Mouse (Mus musculus) midbrain, postnatal 0 days (tissue): Measurements from ENCODE around the gene Epor. TPM values are rescaled to one million over a fixed set of nuclear protein-coding genes. Genes with fewer than 3 reads are reported as not detected.

Experiments used
- ATAC-seq: fragments of 200-750 bp; cut with Nextera tagmentation; 2 replicates; pipeline ENCODE4 v1.8.0; 2017; ENCODE audit warnings: moderate number of reproducible peaks, mild to moderate bottlenecking, moderate TSS enrichment, moderate library complexity; ENCODE audit not compliant: low FRiP score
- DNase-seq: peaks from one replicate; pipeline ENCODE4 v3.0.0-alpha.2; 2015; ENCODE audit warnings: low spot score
- H3K27ac ChIP-seq: fragments of 300-500 bp; sonication (generic); 2 replicates; pipeline ENCODE4 v1.5.1; 2014; ENCODE audit warnings: low read depth, mild to moderate bottlenecking, low read length, mixed read lengths
- H3K27me3 ChIP-seq: fragments of 300-500 bp; sonication (generic); 2 replicates; pipeline ENCODE4 v1.6.1; 2014; ENCODE audit warnings: low read length, control low read depth, mixed read lengths; ENCODE audit not compliant: insufficient read depth
- H3K36me3 ChIP-seq: fragments of 300-500 bp; sonication (generic); 2 replicates; pipeline ENCODE4 v1.6.1; 2014; ENCODE audit warnings: low read length, control low read depth, mixed read lengths; ENCODE audit not compliant: insufficient read depth
- H3K4me1 ChIP-seq: fragments of 300-500 bp; sonication (generic); 2 replicates; pipeline ENCODE4 v1.6.1; 2014; ENCODE audit warnings: mild to moderate bottlenecking, control low read depth, antibody characterized with exemption, low read length, mixed read lengths; ENCODE audit not compliant: insufficient read depth
- H3K4me2 ChIP-seq: fragments of 300-500 bp; sonication (generic); 2 replicates; pipeline ENCODE4 v1.6.1; 2014; ENCODE audit warnings: low read depth, mild to moderate bottlenecking, low read length, mixed read lengths; ENCODE audit not compliant: poor library complexity, severe bottlenecking
- H3K4me3 ChIP-seq: fragments of 300-500 bp; sonication (generic); 2 replicates; pipeline ENCODE4 v1.5.1; 2014; ENCODE audit warnings: low read depth, mild to moderate bottlenecking, low read length, moderate library complexity
- H3K9ac ChIP-seq: fragments of 300-500 bp; sonication (generic); replicated peaks from 2 replicates; pipeline ENCODE4 v1.6.1; 2014; ENCODE audit warnings: mild to moderate bottlenecking, low read length, moderate library complexity, mixed read lengths; ENCODE audit not compliant: poor library complexity, severe bottlenecking
- H3K9me3 ChIP-seq: fragments of 300-500 bp; sonication (generic); 2 replicates; pipeline ENCODE4 v1.6.1; 2016; ENCODE audit warnings: low read length, control low read depth
- CTCF ChIP-seq: IDR thresholded peaks from 2 replicates; pipeline ENCODE4 v1.5.1; 2016; ENCODE audit warnings: antibody characterized with exemption, mild to moderate bottlenecking
- WGBS: fragments of 180-500 bp; shearing (Covaris S2); extraction: QIAGEN DNeasy Blood & Tissue Kit; methylation state at CpG from one replicate; pipeline ENCODE4 v1.1.7; 2014; 5-methylcytosine and 5-hydroxymethylcytosine counted together
- polyA plus RNA-seq: library from polyadenylated mRNA; unstranded; fragments of >200 nt; fragmentation: Nextera tagmentation; extraction: Ambion mirVana; gene quantifications from 2 replicates; pipeline ENCODE4 v1.2.1, GENCODE M21; 2015
- total RNA-seq: library from RNA; depleted of rRNA; stranded (reverse); fragments of >200 nt; gene quantifications from 2 replicates; pipeline ENCODE4 v1.2.3, GENCODE M21; 2014

The Epor gene
- total and polyA plus RNA-seq, 2 experiments from 2014 or later, result 1.9 to 2.7 TPM

- peak overlapping the region; percentile 35 for H3K4me3 ChIP-seq
- no peak overlapping the region for H3K27ac ChIP-seq
- WGBS, result 2% methylated on average over 35 of the region's 35 CpGs
- H3K27me3 ChIP-seq, result peaks cover 23% of the 10 kb centered on the region
- DNase-seq (no peak), ATAC-seq (no peak)
- no peaks in the 10 kb centered on the region for H3K9me3 ChIP-seq
- TF ChIP-seq CTCF, result no peak
- H3K36me3 ChIP-seq, result no peaks in the 10 kb centered on the region; the same call in 1 of the 2 replicates
- peak overlapping the region; percentile 74 for H3K4me2 ChIP-seq
- H3K9ac ChIP-seq, result no peak overlapping the region
- peaks cover 16% of the 10 kb centered on the region; the same call in 1 of the 2 replicates for H3K4me1 ChIP-seq
Measured at GRCm38 (mm10) chr9:21961366-21961980, 1.8 kb downstream of the Epor start.

DNA sequence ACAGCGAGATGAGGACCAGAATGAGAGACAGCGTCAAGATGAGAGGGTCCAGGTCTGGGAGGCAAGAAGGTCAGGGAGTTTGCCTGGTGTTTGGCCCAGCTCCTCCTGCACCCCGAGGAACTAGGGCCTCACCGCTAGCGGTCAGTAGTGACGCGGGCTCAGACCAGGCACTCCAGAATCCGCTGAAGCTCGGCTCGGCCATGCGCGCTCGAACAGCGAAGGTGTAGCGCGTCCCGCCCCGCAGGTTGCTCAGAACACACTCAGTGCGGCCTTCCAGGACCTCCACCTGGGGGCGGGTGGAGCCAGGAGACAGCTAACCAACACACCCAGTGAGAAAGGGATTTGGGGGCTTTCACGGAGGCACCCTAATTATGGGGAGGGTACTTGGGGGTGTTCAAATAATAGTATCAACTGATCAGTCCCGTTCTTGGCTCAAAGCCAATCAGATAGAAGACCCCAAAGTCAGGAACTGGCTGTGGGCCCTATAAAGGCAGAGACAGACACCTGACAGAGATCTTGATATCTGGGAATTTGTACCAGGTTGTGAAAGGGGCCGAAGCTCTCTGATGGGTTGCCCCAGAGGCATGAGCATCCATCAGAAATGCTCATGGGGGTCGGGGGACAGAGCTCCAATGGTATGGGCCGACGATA is 2.6 kb downstream of the Epor start:
- H3K9ac ChIP-seq, result no peak overlapping the region
- H3K27ac ChIP-seq, result no peak overlapping the region
- no peaks in the 10 kb centered on the region; the same call in 1 of the 2 replicates for H3K36me3 ChIP-seq
- H3K27me3 ChIP-seq, result peaks cover 23% of the 10 kb centered on the region
- H3K4me2 ChIP-seq, result peak overlapping the region; percentile 10; the same call in 1 of the 2 replicates
- H3K4me3 ChIP-seq, result no peak overlapping the region
- no peaks in the 10 kb centered on the region for H3K9me3 ChIP-seq
- ATAC-seq (no peak), DNase-seq (no peak)
- no peak; the same call in 1 of the 2 replicates for TF ChIP-seq CTCF
- peaks cover 19% of the 10 kb centered on the region; the same call in 1 of the 2 replicates for H3K4me1 ChIP-seq
- WGBS, result 14% methylated on average over 26 of the region's 26 CpGs

DNA sequence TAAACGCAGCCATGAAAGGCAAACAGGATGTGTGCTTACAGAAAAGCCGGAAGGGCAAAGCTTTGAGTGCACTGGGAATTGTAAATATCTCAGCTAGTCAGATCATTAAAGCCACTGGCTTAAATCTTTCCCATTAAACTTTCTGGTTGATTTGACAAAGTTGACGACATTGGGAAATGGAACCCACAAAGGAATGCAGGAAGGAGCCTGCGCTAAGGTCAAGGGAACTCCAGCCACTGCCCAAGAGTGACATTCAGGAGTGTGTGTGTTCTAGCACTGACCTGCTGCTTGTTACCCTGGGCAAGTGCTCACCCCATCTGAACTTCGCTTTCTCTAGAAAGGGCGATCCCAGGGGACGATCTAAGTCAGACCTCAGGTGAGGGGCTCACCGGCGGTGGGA is 3.2 kb downstream of the Epor start:
- Histone ChIP-seq H3K27me3 (peaks cover 23% of the 10 kb centered on the region), H3K4me1 (peaks cover 19% of the 10 kb centered on the region; the same call in 1 of the 2 replicates), H3K36me3 (no peaks in the 10 kb centered on the region; the same call in 1 of the 2 replicates), H3K9me3 (no peaks in the 10 kb centered on the region), H3K27ac (no peak overlapping the region), H3K4me3 (no peak overlapping the region), H3K4me2 (no peak overlapping the region), H3K9ac (no peak overlapping the region)
- ATAC-seq, result no peak
- DNase-seq, result no peak
- TF ChIP-seq CTCF, result no peak
- WGBS, result 62% methylated on average over 9 of the region's 9 CpGs

DNA sequence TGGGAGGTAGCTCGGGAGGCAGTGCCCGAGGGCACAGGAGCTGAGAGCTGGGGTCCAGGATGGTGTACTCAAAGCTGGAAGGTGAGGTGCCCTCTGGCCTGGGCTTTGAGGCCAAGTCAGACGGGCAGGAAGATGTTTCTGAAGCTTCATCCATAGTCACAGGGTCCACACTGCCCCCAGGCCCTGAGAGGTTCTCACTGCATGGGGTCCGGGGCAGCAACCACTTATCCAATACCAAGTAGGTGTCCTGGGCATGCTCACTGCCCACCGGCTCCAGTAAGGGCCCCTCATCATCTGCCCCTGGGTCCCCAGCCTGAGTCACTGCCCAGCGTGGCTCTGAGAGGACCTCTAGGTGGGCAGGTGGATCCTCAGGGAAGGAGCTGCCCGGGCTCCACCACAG is 4.1 kb downstream of the Epor start:
- WGBS, result 83% methylated on average over 7 of the region's 7 CpGs
- Histone ChIP-seq H3K27me3 (peaks cover 23% of the 10 kb centered on the region), H3K9me3 (no peaks in the 10 kb centered on the region), H3K36me3 (no peaks in the 10 kb centered on the region; the same call in 1 of the 2 replicates), H3K4me1 (peaks cover 19% of the 10 kb centered on the region; the same call in 1 of the 2 replicates), H3K9ac (no peak overlapping the region), H3K27ac (no peak overlapping the region), H3K4me3 (no peak overlapping the region), H3K4me2 (no peak overlapping the region)
- DNase-seq (no peak), ATAC-seq (no peak)
- no peak for TF ChIP-seq CTCF

DNA sequence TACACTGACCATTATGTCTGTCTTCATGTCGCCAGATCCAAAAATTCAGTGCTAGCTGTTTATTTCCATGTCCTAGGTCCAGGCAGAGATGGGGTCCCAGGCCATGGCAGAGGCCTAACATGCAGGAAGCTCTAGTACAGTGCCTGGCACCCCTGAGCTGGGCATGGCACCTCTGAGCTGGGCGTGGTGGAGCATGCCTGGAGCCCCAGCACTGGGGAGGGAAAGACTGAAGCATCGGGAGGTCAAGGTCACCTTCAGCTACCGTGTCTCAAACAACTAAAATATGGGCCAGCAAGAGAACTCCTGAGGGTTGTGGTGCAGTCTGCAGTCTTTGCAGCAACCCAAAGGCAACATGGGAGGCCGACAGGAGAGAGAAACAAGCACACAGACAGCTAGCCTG is 4.9 kb downstream of the Epor start:
- ATAC-seq (no peak), DNase-seq (no peak)
- H3K27me3 ChIP-seq, result peaks cover 23% of the 10 kb centered on the region
- TF ChIP-seq CTCF, result no peak
- WGBS, result 87% methylated on average over 5 of the region's 5 CpGs
- no peaks in the 10 kb centered on the region; the same call in 1 of the 2 replicates for H3K36me3 ChIP-seq
- peaks cover 19% of the 10 kb centered on the region; the same call in 1 of the 2 replicates for H3K4me1 ChIP-seq
- no peaks in the 10 kb centered on the region for H3K9me3 ChIP-seq
- no peak overlapping the region for H3K9ac ChIP-seq
- H3K4me2 ChIP-seq, result no peak overlapping the region
- no peak overlapping the region for H3K27ac ChIP-seq
- H3K4me3 ChIP-seq, result no peak overlapping the region
